Mouse (Mus musculus) spleen, adult 2 months (tissue): ENCODE results near the gene Hpgds.

Experiments used
- CTCF ChIP-seq: fragments of 200-500 bp; IDR thresholded peaks from 2 replicates; pipeline ENCODE4 v1.5.1; 2011; ENCODE audit warnings: mild to moderate bottlenecking, inconsistent platforms; ENCODE audit not compliant: insufficient read depth, insufficient read length, insufficient replicate concordance; ENCODE audit errors: extremely low read depth
- POLR2A ChIP-seq: fragments of 200-500 bp; IDR thresholded peaks from 2 replicates; pipeline ENCODE4 v1.6.1; 2011; ENCODE audit warnings: low read depth, low read length, inconsistent platforms

DNA sequence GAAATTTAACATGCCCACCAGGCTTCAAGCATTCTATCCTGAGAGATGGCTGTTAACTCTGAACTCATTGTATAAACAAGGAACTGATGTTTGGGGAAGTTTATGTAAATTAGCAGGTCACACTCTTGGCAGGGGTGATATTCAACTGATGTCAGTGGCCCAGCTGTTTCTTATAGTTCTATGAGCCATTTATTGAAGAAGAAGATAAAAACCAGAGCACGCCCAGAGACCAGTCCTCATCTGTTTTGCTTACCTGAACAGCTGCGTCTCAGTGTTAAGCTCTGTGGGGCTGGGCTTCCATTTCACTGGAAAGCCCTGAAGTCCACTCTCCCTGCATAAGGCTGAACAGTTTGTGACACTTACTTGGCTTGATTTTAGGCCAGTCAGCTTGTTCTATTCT is 6.9 kb downstream of the Hpgds start:
- TF ChIP-seq CTCF (no peak), POLR2A (no peak)
